Mouse (Mus musculus) CH12.LX (cell line): ENCODE results near the gene Frat2.

Experiments used
- NRF1 ChIP-seq: IDR thresholded peaks from 2 replicates; pipeline ENCODE4 v1.6.1; 2014; ENCODE audit warnings: low read depth, mild to moderate bottlenecking, inconsistent platforms, low read length, improper control_type of control experiment, moderate library complexity
- POLR2A ChIP-seq: IDR thresholded peaks from 2 replicates; pipeline ENCODE4 v1.6.1; 2011; ENCODE audit warnings: low read depth, mild to moderate bottlenecking, improper control_type of control experiment, low read length
- ZC3H11A ChIP-seq: IDR thresholded peaks from 2 replicates; pipeline ENCODE4 v1.6.1; 2012; ENCODE audit warnings: low read depth, mild to moderate bottlenecking, inconsistent platforms, low read length, improper control_type of control experiment
- ZNF384 ChIP-seq: IDR thresholded peaks from 2 replicates; pipeline ENCODE4 v1.6.1; 2012; ENCODE audit warnings: low read depth, low read length, improper control_type of control experiment, inconsistent platforms

GRCm38 (mm10) chr19:41894959-41895358 is 47.0 kb upstream of the Frat2 start:
- TF ChIP-seq ZNF384 = no peak
- TF ChIP-seq POLR2A = no peak
- TF ChIP-seq ZC3H11A = no peak
- no peak for TF ChIP-seq NRF1
